Mouse (Mus musculus) brain, embryonic 18.5 days (tissue): ENCODE data around the gene Kazn.

ENCODE experiments used
- DNase-seq: peaks from one replicate; pipeline ENCODE4 v3.0.0-alpha.2; 2012; ENCODE audit warnings: low read depth, low spot score

Gene Kazn

GRCm38 (mm10) chr4:142054580-142054979, 184.6 kb downstream of the Kazn start:
- DNase-seq, result no peak

GRCm38 (mm10) chr4:142053661-142054448, 185.3 kb downstream of the Kazn start:
- DNase-seq, result no peak

GRCm38 (mm10) chr4:142053261-142053660, 185.9 kb downstream of the Kazn start:
- DNase-seq, result no peak

- no peak for DNase-seq
Measured at GRCm38 (mm10) chr4:142052391-142053132, 186.6 kb downstream of the Kazn start.
